Mouse (Mus musculus): ENCODE measurements at regions not wholly inside any gene's neighbourhood (a gene's known extent, or its start where the extent isn't known, plus 50 kb on each side); places are given as distances from the start of the nearest gene placed in this dataset.

GRCm38 (mm10) chr6:20833401-20833800 lies 381.9 kb upstream of the Kcnd2 start:
- 77% methylated on average over 4 of the region's 4 CpGs for WGBS
- Histone ChIP-seq H3K9me3 (no peaks in the 10 kb centered on the region), H3K4me1 (replicated peaks) (no peaks in the 10 kb centered on the region), H3K9ac (replicated peaks) (no peak overlapping the region), H3K36me3 (no peaks in the 10 kb centered on the region), H3K27me3 (no peaks in the 10 kb centered on the region), H3K4me3 (replicated peaks) (no peak overlapping the region), H3K4me2 (replicated peaks) (no peak overlapping the region), H3K27ac (no peak overlapping the region)
- ATAC-seq, result no peak

GRCm38 (mm10) chr6:20840149-20840548 lies 375.2 kb upstream of the Kcnd2 start:
- H3K27ac ChIP-seq, result no peak overlapping the region
- no peak overlapping the region for H3K4me2 ChIP-seq (replicated peaks)
- H3K4me3 ChIP-seq (replicated peaks), result no peak overlapping the region
- no peaks in the 10 kb centered on the region for H3K9me3 ChIP-seq
- H3K36me3 ChIP-seq, result no peaks in the 10 kb centered on the region
- no peaks in the 10 kb centered on the region for H3K4me1 ChIP-seq (replicated peaks)
- 53% methylated on average over 3 of the region's 3 CpGs for WGBS
- no peaks in the 10 kb centered on the region for H3K27me3 ChIP-seq
- no peak overlapping the region for H3K9ac ChIP-seq (replicated peaks)
- 0 out of 2 replicates have a peak, but pooled peaks have one; percentile 20 for ATAC-seq

Measured in midbrain, embryonic 13.5 days (tissue).